Mouse (Mus musculus): ENCODE data around the gene Pole3. TPM values are rescaled to one million over a fixed set of nuclear protein-coding genes. Genes with fewer than 3 reads are reported as not detected.

Gene Pole3
- polyA plus RNA-seq, 1 experiment from 2014 or later, result 75.3 TPM

- WGBS, result 80% methylated on average over 3 of the region's 3 CpGs
- H3K9ac ChIP-seq (ENCODE audit: low read length), result peak within 1 kb of the TSS; percentile 70
- no peak for DNase-seq (ENCODE audit: low spot score)
- peak within 1 kb of the TSS; percentile 85 for H3K4me3 ChIP-seq (ENCODE audit: low read depth, low read length)
- H3K4me2 ChIP-seq (ENCODE audit: low read length), result peak within 1 kb of the TSS; percentile 60
- no peak for ATAC-seq (replicated peaks; ENCODE audit: low FRiP score, low TSS enrichment, low read depth)
- no peaks in the 10 kb centered on the region for H3K9me3 ChIP-seq (ENCODE audit: control insufficient read depth, low read length)
- peak within 1 kb of the TSS; percentile 84 for H3K27ac ChIP-seq (ENCODE audit: low read depth)
- 0 out of 2 replicates have a peak, but pooled peaks cover 5% of the 10 kb centered on the region for H3K4me1 ChIP-seq (replicated peaks; ENCODE audit: control insufficient read depth, insufficient read depth, low read length)
- H3K36me3 ChIP-seq (ENCODE audit: control insufficient read depth, insufficient read depth, low read length), result peaks cover 30% of the 10 kb centered on the region
- H3K27me3 ChIP-seq (replicated peaks; ENCODE audit: control insufficient read depth, insufficient read depth, low read length), result no peaks in the 10 kb centered on the region
These were observed 21.4 kb downstream of the Pole3 start, which contains the start of gene Hdhd3 for GRCm38 (mm10) chr4:62503374-62503970. Hdhd3 (minus strand) TSS chr4:62503467.

- H3K27ac ChIP-seq (ENCODE audit: low read depth), result peak overlapping the region; percentile 84
- no peak overlapping the region for H3K4me3 ChIP-seq (ENCODE audit: low read depth, low read length)
- peak; percentile 47; the same call in 1 of the 2 replicates for ATAC-seq (replicated peaks; ENCODE audit: low FRiP score, low TSS enrichment, low read depth)
- H3K9me3 ChIP-seq (ENCODE audit: control insufficient read depth, low read length), result no peaks in the 10 kb centered on the region
- WGBS, result 49% methylated on average over 7 of the region's 7 CpGs
- H3K27me3 ChIP-seq (replicated peaks; ENCODE audit: control insufficient read depth, insufficient read depth, low read length), result no peaks in the 10 kb centered on the region
- no peak overlapping the region for H3K9ac ChIP-seq (ENCODE audit: low read length)
- peak overlapping the region; percentile 60 for H3K4me2 ChIP-seq (ENCODE audit: low read length)
- H3K36me3 ChIP-seq (ENCODE audit: control insufficient read depth, insufficient read depth, low read length), result peaks cover 30% of the 10 kb centered on the region
- peak; percentile 68 for DNase-seq (ENCODE audit: low spot score)
- H3K4me1 ChIP-seq (replicated peaks; ENCODE audit: control insufficient read depth, insufficient read depth, low read length), result 0 out of 2 replicates have a peak, but pooled peaks cover 5% of the 10 kb centered on the region
These were observed 21.9 kb downstream of the Pole3 start for GRCm38 (mm10) chr4:62502969-62503368.

GRCm38 (mm10) chr4:62501964-62502732 is 22.7 kb downstream of the Pole3 start:
- Histone ChIP-seq H3K36me3 (ENCODE audit: control insufficient read depth, insufficient read depth, low read length) (peaks cover 23% of the 10 kb centered on the region), H3K27me3 (replicated peaks; ENCODE audit: control insufficient read depth, insufficient read depth, low read length) (no peaks in the 10 kb centered on the region), H3K4me2 (ENCODE audit: low read length) (peak overlapping the region; percentile 60), H3K9me3 (ENCODE audit: control insufficient read depth, low read length) (no peaks in the 10 kb centered on the region), H3K27ac (ENCODE audit: low read depth) (peak overlapping the region; percentile 84), H3K4me1 (replicated peaks; ENCODE audit: control insufficient read depth, insufficient read depth, low read length) (0 out of 2 replicates have a peak, but pooled peaks cover 5% of the 10 kb centered on the region), H3K4me3 (ENCODE audit: low read depth, low read length) (peak overlapping the region; percentile 85), H3K9ac (ENCODE audit: low read length) (peak overlapping the region; percentile 70)
- 3% methylated on average over 38 of the region's 38 CpGs for whole genome bisulfite sequencing
- DNase-seq (ENCODE audit: low spot score) (peak; percentile 97), ATAC-seq (replicated peaks; ENCODE audit: low FRiP score, low TSS enrichment, low read depth) (peak; percentile 90)

GRCm38 (mm10) chr4:62501534-62501933 is 23.3 kb downstream of the Pole3 start:
- 0 out of 2 replicates have a peak, but pooled peaks cover 5% of the 10 kb centered on the region for H3K4me1 ChIP-seq (replicated peaks; ENCODE audit: control insufficient read depth, insufficient read depth, low read length)
- peak overlapping the region; percentile 85 for H3K4me3 ChIP-seq (ENCODE audit: low read depth, low read length)
- peak overlapping the region; percentile 70 for H3K9ac ChIP-seq (ENCODE audit: low read length)
- no peak for DNase-seq (ENCODE audit: low spot score)
- no peaks in the 10 kb centered on the region for H3K9me3 ChIP-seq (ENCODE audit: control insufficient read depth, low read length)
- H3K27ac ChIP-seq (ENCODE audit: low read depth), result peak overlapping the region; percentile 84
- peak overlapping the region; percentile 60 for H3K4me2 ChIP-seq (ENCODE audit: low read length)
- peaks cover 20% of the 10 kb centered on the region for H3K36me3 ChIP-seq (ENCODE audit: control insufficient read depth, insufficient read depth, low read length)
- 3% methylated on average over 7 of the region's 7 CpGs for WGBS
- no peak for ATAC-seq (replicated peaks; ENCODE audit: low FRiP score, low TSS enrichment, low read depth)
- H3K27me3 ChIP-seq (replicated peaks; ENCODE audit: control insufficient read depth, insufficient read depth, low read length), result no peaks in the 10 kb centered on the region

GRCm38 (mm10) chr4:62500799-62501198 is 24.1 kb downstream of the Pole3 start:
- Histone ChIP-seq H3K4me1 (replicated peaks; ENCODE audit: control insufficient read depth, insufficient read depth, low read length) (0 out of 2 replicates have a peak, but pooled peaks cover 5% of the 10 kb centered on the region), H3K9me3 (ENCODE audit: control insufficient read depth, low read length) (no peaks in the 10 kb centered on the region), H3K27me3 (replicated peaks; ENCODE audit: control insufficient read depth, insufficient read depth, low read length) (no peaks in the 10 kb centered on the region), H3K36me3 (ENCODE audit: control insufficient read depth, insufficient read depth, low read length) (peaks cover 20% of the 10 kb centered on the region), H3K27ac (ENCODE audit: low read depth) (no peak overlapping the region), H3K9ac (ENCODE audit: low read length) (no peak overlapping the region), H3K4me3 (ENCODE audit: low read depth, low read length) (peak overlapping the region; percentile 85; the same call in 1 of the 2 replicates), H3K4me2 (ENCODE audit: low read length) (peak overlapping the region; percentile 60)
- WGBS, result 77% methylated on average over 4 of the region's 4 CpGs
- DNase-seq (ENCODE audit: low spot score) (no peak), ATAC-seq (replicated peaks; ENCODE audit: low FRiP score, low TSS enrichment, low read depth) (no peak)

- no peak for ATAC-seq (replicated peaks; ENCODE audit: low FRiP score, low TSS enrichment, low read depth)
- Histone ChIP-seq H3K4me3 (ENCODE audit: low read depth, low read length) (no peak overlapping the region), H3K36me3 (ENCODE audit: control insufficient read depth, insufficient read depth, low read length) (peaks cover 20% of the 10 kb centered on the region), H3K9ac (ENCODE audit: low read length) (no peak overlapping the region), H3K27ac (ENCODE audit: low read depth) (no peak overlapping the region), H3K27me3 (replicated peaks; ENCODE audit: control insufficient read depth, insufficient read depth, low read length) (no peaks in the 10 kb centered on the region), H3K4me2 (ENCODE audit: low read length) (no peak overlapping the region), H3K4me1 (replicated peaks; ENCODE audit: control insufficient read depth, insufficient read depth, low read length) (0 out of 2 replicates have a peak, but pooled peaks cover 2% of the 10 kb centered on the region), H3K9me3 (ENCODE audit: control insufficient read depth, low read length) (no peaks in the 10 kb centered on the region)
- 67% methylated on average over 8 of the region's 8 CpGs for WGBS
- DNase-seq (ENCODE audit: low spot score), result no peak
These were observed 28.1 kb downstream of the Pole3 start for GRCm38 (mm10) chr4:62496815-62497214.

GRCm38 (mm10) chr4:62495946-62496345 is 28.9 kb downstream of the Pole3 start:
- Histone ChIP-seq H3K9me3 (ENCODE audit: control insufficient read depth, low read length) (no peaks in the 10 kb centered on the region), H3K9ac (ENCODE audit: low read length) (no peak overlapping the region), H3K4me2 (ENCODE audit: low read length) (no peak overlapping the region), H3K4me1 (replicated peaks; ENCODE audit: control insufficient read depth, insufficient read depth, low read length) (no peaks in the 10 kb centered on the region), H3K27ac (ENCODE audit: low read depth) (no peak overlapping the region), H3K36me3 (ENCODE audit: control insufficient read depth, insufficient read depth, low read length) (peaks cover 20% of the 10 kb centered on the region), H3K4me3 (ENCODE audit: low read depth, low read length) (no peak overlapping the region), H3K27me3 (replicated peaks; ENCODE audit: control insufficient read depth, insufficient read depth, low read length) (no peaks in the 10 kb centered on the region)
- no peak for DNase-seq (ENCODE audit: low spot score)
- no peak for ATAC-seq (replicated peaks; ENCODE audit: low FRiP score, low TSS enrichment, low read depth)
- 70% methylated on average over 8 of the region's 8 CpGs for WGBS

GRCm38 (mm10) chr4:62494230-62494629 is 30.6 kb downstream of the Pole3 start:
- Histone ChIP-seq H3K36me3 (ENCODE audit: control insufficient read depth, insufficient read depth, low read length) (peaks cover 14% of the 10 kb centered on the region), H3K4me2 (ENCODE audit: low read length) (no peak overlapping the region), H3K9ac (ENCODE audit: low read length) (no peak overlapping the region), H3K9me3 (ENCODE audit: control insufficient read depth, low read length) (no peaks in the 10 kb centered on the region), H3K4me3 (ENCODE audit: low read depth, low read length) (no peak overlapping the region), H3K27ac (ENCODE audit: low read depth) (no peak overlapping the region), H3K27me3 (replicated peaks; ENCODE audit: control insufficient read depth, insufficient read depth, low read length) (no peaks in the 10 kb centered on the region), H3K4me1 (replicated peaks; ENCODE audit: control insufficient read depth, insufficient read depth, low read length) (no peaks in the 10 kb centered on the region)
- no peak for ATAC-seq (replicated peaks; ENCODE audit: low FRiP score, low TSS enrichment, low read depth)
- DNase-seq (ENCODE audit: low spot score), result no peak
- WGBS, result 71% methylated on average over 9 of the region's 9 CpGs

All from intestine, embryonic 14.5 days (tissue).